Comparison of ENCODE assay signal across 7 mouse cellular contexts in genomic region chr8:82863041-82863744, GRCm38 (mm10). TPM values are rescaled to one million over a fixed set of nuclear protein-coding genes. Genes with fewer than 3 reads are reported as not detected.
DNase-seq lines count a peak whose midpoint lies in the region; ATAC-seq and TF ChIP-seq lines count a peak whose summit lies in the region.

Rnf150 (plus strand) TSS chr8:82863356.

- DNase-seq in adrenal gland, postnatal 36 days: peak; percentile 87 to 90
- DNase-seq in embryonic facial prominence, embryonic 11.5 days (ENCODE audit: low spot score): peak; percentile 87
- DNase-seq in heart, adult 9 months (ENCODE audit: low spot score in 2 of 2): peak; percentile 50 to 83
- DNase-seq in limb, embryonic 14.5 days (ENCODE audit: low spot score): peak; percentile 82
- peak; percentile 24 to 50 for DNase-seq in spleen, postnatal 14 days (ENCODE audit: low spot score in 2 of 2)

- H3K4me3 ChIP-seq in embryonic facial prominence, embryonic 11.5 days (ENCODE audit: low read depth, low read length): peak within 1 kb of the TSS; percentile 60
- H3K4me3 ChIP-seq in kidney, embryonic 14.5 days (ENCODE audit: low read length): peak within 1 kb of the TSS; percentile 74
- peak within 1 kb of the TSS; percentile 56 for H3K4me3 ChIP-seq in limb, embryonic 14.5 days (replicated peaks; ENCODE audit: low read length)
- H3K4me3 ChIP-seq in midbrain, embryonic 16.5 days (ENCODE audit: low read depth, low read length): peak within 1 kb of the TSS; percentile 90

- H3K27ac ChIP-seq in embryonic facial prominence, embryonic 11.5 days (replicated peaks; ENCODE audit: low read depth, low read length): peak within 1 kb of the TSS; percentile 56; the same call in 1 of the 2 replicates
- H3K27ac ChIP-seq in kidney, embryonic 14.5 days (ENCODE audit: low read depth, low read length): peak within 1 kb of the TSS; percentile 66
- H3K27ac ChIP-seq in limb, embryonic 14.5 days (replicated peaks; ENCODE audit: low read depth, low read length): peak within 1 kb of the TSS; percentile 74
- H3K27ac ChIP-seq in midbrain, embryonic 16.5 days (ENCODE audit: low read length): peak within 1 kb of the TSS; percentile 95

- H3K4me2 ChIP-seq in embryonic facial prominence, embryonic 11.5 days (ENCODE audit: low read depth, low read length): peak within 1 kb of the TSS; percentile 77
- peak within 1 kb of the TSS; percentile 64 for H3K4me2 ChIP-seq in kidney, embryonic 14.5 days (replicated peaks; ENCODE audit: low read depth, low read length)
- H3K4me2 ChIP-seq in limb, embryonic 14.5 days (replicated peaks; ENCODE audit: low read depth, low read length, severe bottlenecking): peak within 1 kb of the TSS; percentile 80
- peak within 1 kb of the TSS; percentile 75 for H3K4me2 ChIP-seq in midbrain, embryonic 16.5 days (ENCODE audit: low read length)

- no peak for TF ChIP-seq POLR2A in limb, embryonic 14.5 days (IDR thresholded peaks at IDR 0.05; ENCODE audit: borderline replicate concordance, extremely low read depth, insufficient read depth, insufficient read length)

- no peaks in the 10 kb centered on the region for H3K27me3 ChIP-seq in embryonic facial prominence, embryonic 11.5 days (ENCODE audit: control insufficient read depth, insufficient read depth, low read length)
- H3K27me3 ChIP-seq in kidney, embryonic 14.5 days (ENCODE audit: control insufficient read depth, insufficient read depth, low read length): no peaks in the 10 kb centered on the region
- H3K27me3 ChIP-seq in limb, embryonic 14.5 days (ENCODE audit: control insufficient read depth, insufficient read depth, low read length): no peaks in the 10 kb centered on the region
- H3K27me3 ChIP-seq in midbrain, embryonic 16.5 days (ENCODE audit: control insufficient read depth, insufficient read depth, low read depth, low read length): no peaks in the 10 kb centered on the region

- H3K9me3 ChIP-seq in embryonic facial prominence, embryonic 11.5 days (replicated peaks; ENCODE audit: control insufficient read depth, low read length): no peaks in the 10 kb centered on the region
- no peaks in the 10 kb centered on the region for H3K9me3 ChIP-seq in kidney, embryonic 14.5 days (ENCODE audit: control insufficient read depth, low read length)
- H3K9me3 ChIP-seq in limb, embryonic 14.5 days (ENCODE audit: control insufficient read depth, low read length): no peaks in the 10 kb centered on the region
- H3K9me3 ChIP-seq in midbrain, embryonic 16.5 days (replicated peaks; ENCODE audit: control insufficient read depth, low read length, poor library complexity, severe bottlenecking): no peaks in the 10 kb centered on the region

- WGBS in embryonic facial prominence, embryonic 11.5 days: under 1% methylated on average over 39 of the region's 39 CpGs
- WGBS in kidney, embryonic 14.5 days: under 1% methylated on average over 38 of the region's 39 CpGs
- WGBS in limb, embryonic 14.5 days: 0% methylated on average over 35 of the region's 39 CpGs
- under 1% methylated on average over 36 of the region's 39 CpGs for WGBS in midbrain, embryonic 16.5 days

- H3K36me3 ChIP-seq in embryonic facial prominence, embryonic 11.5 days (replicated peaks; ENCODE audit: control insufficient read depth, insufficient read depth, low read depth, low read length): no peaks in the 10 kb centered on the region
- no peaks in the 10 kb centered on the region for H3K36me3 ChIP-seq in kidney, embryonic 14.5 days (ENCODE audit: control insufficient read depth, insufficient read depth, low read length)
- H3K36me3 ChIP-seq in limb, embryonic 14.5 days (ENCODE audit: control insufficient read depth, insufficient read depth, low read length): no peaks in the 10 kb centered on the region
- no peaks in the 10 kb centered on the region for H3K36me3 ChIP-seq in midbrain, embryonic 16.5 days (ENCODE audit: control insufficient read depth, insufficient read depth, low read length)

- ATAC-seq in embryonic facial prominence, embryonic 11.5 days (replicated peaks; ENCODE audit: insufficient number of reproducible peaks, low FRiP score, low TSS enrichment, low read depth): peak; percentile 77
- ATAC-seq in kidney, embryonic 14.5 days (ENCODE audit: low FRiP score, low TSS enrichment): peak; percentile 82
- ATAC-seq in limb, embryonic 14.5 days (ENCODE audit: low FRiP score, low read depth): peak; percentile 79
- peak; percentile 93 for ATAC-seq in midbrain, embryonic 16.5 days

- H3K4me1 ChIP-seq in embryonic facial prominence, embryonic 11.5 days (ENCODE audit: control insufficient read depth, insufficient read depth, low read length): no peaks in the 10 kb centered on the region
- H3K4me1 ChIP-seq in kidney, embryonic 14.5 days (ENCODE audit: control insufficient read depth, insufficient read depth, low read length): peaks cover 14% of the 10 kb centered on the region
- peaks cover 11% of the 10 kb centered on the region for H3K4me1 ChIP-seq in limb, embryonic 14.5 days (ENCODE audit: control insufficient read depth, insufficient read depth, low read length)
- peaks cover 25% of the 10 kb centered on the region for H3K4me1 ChIP-seq in midbrain, embryonic 16.5 days (ENCODE audit: control insufficient read depth, insufficient read depth, low read length)

- peak within 1 kb of the TSS; percentile 91 for H3K9ac ChIP-seq in embryonic facial prominence, embryonic 11.5 days (replicated peaks; ENCODE audit: low read length)
- peak within 1 kb of the TSS; percentile 84 for H3K9ac ChIP-seq in kidney, embryonic 14.5 days (ENCODE audit: low read depth, low read length)
- peak within 1 kb of the TSS; percentile 80 for H3K9ac ChIP-seq in limb, embryonic 14.5 days (ENCODE audit: low read depth, low read length, severe bottlenecking)
- peak within 1 kb of the TSS; percentile 97 for H3K9ac ChIP-seq in midbrain, embryonic 16.5 days (ENCODE audit: low read depth, low read length)

RNA-seq across cellular contexts. Expression of gene Rnf150, which starts in this region (rescaled TPM):
- total RNA-seq in adrenal gland, postnatal 36 days (2021): 10 to 100 TPM; 12.3 to 15.6 TPM
- 1.8 and 2.0 TPM in 2 replicates for polyA plus RNA-seq in embryonic facial prominence, embryonic 11.5 days (2014; fragmentation: Nextera tagmentation; extraction: Ambion mirVana)
- polyA plus RNA-seq in kidney, embryonic 14.5 days (2014; fragmentation: Nextera tagmentation; extraction: Ambion mirVana): 3.0 and 3.9 TPM in 2 replicates
- polyA plus RNA-seq in limb, embryonic 14.5 days (2012; rRNA removed): 5.5 and 5.9 TPM in 2 replicates
- polyA plus RNA-seq in limb, embryonic 14.5 days (2014; fragmentation: Nextera tagmentation; extraction: Ambion mirVana): 1.5 and 1.9 TPM in 2 replicates
- polyA plus RNA-seq in midbrain, embryonic 16.5 days (2015; fragmentation: Nextera tagmentation; extraction: Ambion mirVana): 2.1 and 2.3 TPM in 2 replicates

Comparison
In these comparisons a context has a peak if more than half of its experiments do, and no peak if none do; other contexts are left out.
1. Peak in every context shown above with its lines: DNase-seq, ATAC-seq, H3K4me3 ChIP-seq and H3K27ac ChIP-seq.
2. DNase-seq: peak in every context shown above with its lines; median percentile 88 in adrenal gland, postnatal 36 days; 87 in embryonic facial prominence, embryonic 11.5 days; 82 in limb, embryonic 14.5 days; 66 in heart, adult 9 months; 37 in spleen, postnatal 14 days.